Mouse (Mus musculus) ES-E14 (cell line): ENCODE results near the gene Sdk2.

ENCODE experiments used
- HCFC1 ChIP-seq: IDR thresholded peaks from 2 replicates; pipeline ENCODE4 v1.6.1; 2012; ENCODE audit warnings: low read length, inconsistent platforms, borderline replicate concordance; ENCODE audit not compliant: insufficient read depth
- MAFK ChIP-seq: IDR thresholded peaks from 2 replicates; pipeline ENCODE4 v1.6.1; 2014; ENCODE audit warnings: mild to moderate bottlenecking, low read depth, low read length, inconsistent platforms; ENCODE audit not compliant: insufficient read depth
- ZC3H11A ChIP-seq: IDR thresholded peaks from 2 replicates; pipeline ENCODE4 v1.6.1; 2012; ENCODE audit warnings: low read depth, mild to moderate bottlenecking, inconsistent platforms, low read length, borderline replicate concordance

DNA sequence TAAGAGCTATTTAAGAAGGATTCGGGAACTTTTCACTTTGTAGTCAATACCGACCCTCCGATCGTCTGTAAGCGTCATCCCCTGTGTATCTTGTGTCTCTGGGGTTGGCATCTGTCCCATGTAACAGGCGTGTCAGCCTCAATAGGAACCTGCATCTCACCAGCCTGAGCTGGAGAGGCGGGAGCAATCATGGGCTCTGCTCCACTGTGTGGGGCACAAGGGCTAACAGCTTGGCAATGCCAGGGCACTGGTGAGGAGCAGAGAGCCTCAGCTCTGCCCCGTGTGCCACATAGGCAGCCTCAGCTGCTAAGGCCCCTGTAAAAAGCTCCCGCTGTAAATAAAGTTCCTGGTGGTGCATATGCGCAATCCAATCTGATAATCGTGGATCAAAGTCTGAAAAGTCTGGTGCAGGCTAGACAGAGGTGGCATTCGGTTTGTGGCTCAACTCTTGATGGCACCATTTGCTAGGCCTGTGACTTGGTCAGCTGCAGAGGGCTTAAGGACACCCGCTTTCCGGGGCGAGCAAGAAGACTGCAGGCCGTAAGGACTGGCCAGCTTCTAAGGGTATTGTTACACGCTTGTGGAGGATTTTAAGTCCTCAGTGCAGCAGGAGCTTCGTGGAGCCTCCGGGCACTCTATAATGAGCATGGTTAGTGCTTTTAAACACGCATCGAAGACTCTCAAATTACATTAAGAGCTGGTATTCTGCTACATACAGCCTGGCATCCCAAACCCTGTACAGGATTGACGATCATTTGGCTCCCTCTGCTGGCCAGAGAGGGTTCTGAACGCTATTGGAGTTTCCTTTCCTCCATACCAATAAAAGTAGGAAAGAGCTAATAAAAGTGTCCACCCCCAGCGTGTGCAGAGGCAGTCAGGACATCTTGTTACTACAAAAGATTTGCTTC, 256.0 kb downstream of the Sdk2 start:
- no peak for TF ChIP-seq MAFK
- TF ChIP-seq ZC3H11A: peak; percentile 95
- no peak for TF ChIP-seq HCFC1
